Mouse (Mus musculus) left cerebral cortex, adult 11 months (tissue): ENCODE measurements around the gene Chst8.

Source experiments
- DNase-seq: peaks from one replicate; pipeline ENCODE4 v3.0.0; 2022; ENCODE audit warnings: low spot score

Chst8 gene

DNA sequence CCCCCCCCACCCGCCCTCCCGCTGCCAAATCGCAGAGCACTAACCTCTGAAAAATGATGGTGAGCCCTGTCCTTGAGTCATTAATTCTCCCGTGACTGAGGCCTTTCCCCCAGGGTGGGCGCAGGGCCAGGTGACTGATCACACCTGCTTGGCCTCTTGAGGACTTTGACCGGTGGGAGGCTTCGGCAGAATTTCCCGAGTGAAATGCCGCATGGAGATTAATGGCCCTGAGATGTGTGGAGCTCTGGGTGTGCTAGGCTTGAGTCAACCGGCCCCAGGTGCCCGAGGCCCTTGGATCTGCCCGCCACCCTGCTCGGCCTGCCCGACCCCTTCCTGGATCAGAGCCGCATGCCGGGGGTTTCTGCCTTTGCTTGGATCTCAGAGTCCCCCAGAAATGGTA is 144.6 kb downstream of the Chst8 start:
- no peak for DNase-seq

GRCm38 (mm10) chr7:34663145-34663544 is 149.4 kb downstream of the Chst8 start:
- no peak for DNase-seq

DNA sequence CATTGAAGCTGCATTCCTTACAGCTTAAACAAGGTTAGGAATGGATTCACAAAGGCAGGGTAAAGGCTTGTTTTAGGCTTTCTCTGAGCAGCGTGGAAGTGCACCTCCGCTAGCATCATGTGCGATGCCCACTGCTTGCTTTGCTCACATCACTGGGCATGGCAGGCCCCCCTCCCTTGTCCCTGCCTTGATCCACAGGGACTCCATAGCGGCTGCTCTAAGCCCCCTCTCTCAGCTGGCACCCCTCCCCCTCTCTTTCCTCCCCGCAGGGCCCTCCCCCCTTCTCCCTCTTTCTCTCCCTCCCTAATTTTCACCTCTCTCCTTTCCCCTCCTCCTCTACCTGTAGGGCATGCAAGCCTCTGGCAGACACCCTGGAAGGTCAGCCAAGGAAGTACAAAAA is 150.3 kb downstream of the Chst8 start:
- no peak for DNase-seq

GRCm38 (mm10) chr7:34659386-34660085 is 153.0 kb downstream of the Chst8 start:
- no peak for DNase-seq

GRCm38 (mm10) chr7:34656632-34657031 is 155.9 kb downstream of the Chst8 start, which contains the start of gene Kctd15:
Gene Kctd15 (minus strand): TSS chr7:34656732.
- no peak for DNase-seq

DNA sequence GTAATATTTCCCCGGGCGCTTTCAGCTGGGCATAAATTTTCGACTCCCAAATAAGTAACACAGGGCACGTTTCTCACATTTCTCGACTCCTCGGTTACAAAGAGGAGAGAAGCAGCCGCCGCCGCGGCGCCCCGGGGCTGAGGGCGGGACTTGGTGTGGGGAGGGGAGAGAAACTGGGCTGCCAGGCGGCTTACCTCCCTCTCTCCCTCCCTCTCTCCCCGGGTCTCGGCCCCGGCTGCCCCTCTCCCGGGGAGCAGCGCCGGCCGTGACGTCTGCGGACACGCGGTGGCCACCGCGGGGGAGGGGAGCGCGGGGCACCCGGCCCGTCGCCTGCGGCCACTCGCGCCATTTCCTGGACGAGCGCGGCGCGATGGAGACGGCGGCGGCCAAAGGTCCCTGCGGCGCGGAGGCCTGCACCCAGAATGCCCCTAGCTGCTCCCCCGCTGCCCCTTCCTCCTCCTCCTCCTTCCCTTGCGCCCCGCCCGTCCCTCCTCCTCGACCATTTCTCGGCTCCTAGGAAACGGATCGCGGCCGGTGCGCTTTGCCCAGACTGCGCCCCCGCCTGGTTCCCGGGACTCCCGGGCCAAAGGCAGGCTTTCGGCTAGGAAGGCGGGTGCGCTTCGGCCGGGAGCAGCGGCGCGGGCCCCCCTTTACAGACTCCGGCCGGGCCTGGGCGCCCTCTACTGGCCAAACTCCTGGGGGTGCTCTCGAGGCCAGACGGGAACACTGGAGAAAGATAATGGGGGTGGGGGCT is 157.2 kb downstream of the Chst8 start:
- peak; percentile 73 for DNase-seq

GRCm38 (mm10) chr7:34654441-34655085 is 157.9 kb downstream of the Chst8 start:
- DNase-seq: no peak

DNA sequence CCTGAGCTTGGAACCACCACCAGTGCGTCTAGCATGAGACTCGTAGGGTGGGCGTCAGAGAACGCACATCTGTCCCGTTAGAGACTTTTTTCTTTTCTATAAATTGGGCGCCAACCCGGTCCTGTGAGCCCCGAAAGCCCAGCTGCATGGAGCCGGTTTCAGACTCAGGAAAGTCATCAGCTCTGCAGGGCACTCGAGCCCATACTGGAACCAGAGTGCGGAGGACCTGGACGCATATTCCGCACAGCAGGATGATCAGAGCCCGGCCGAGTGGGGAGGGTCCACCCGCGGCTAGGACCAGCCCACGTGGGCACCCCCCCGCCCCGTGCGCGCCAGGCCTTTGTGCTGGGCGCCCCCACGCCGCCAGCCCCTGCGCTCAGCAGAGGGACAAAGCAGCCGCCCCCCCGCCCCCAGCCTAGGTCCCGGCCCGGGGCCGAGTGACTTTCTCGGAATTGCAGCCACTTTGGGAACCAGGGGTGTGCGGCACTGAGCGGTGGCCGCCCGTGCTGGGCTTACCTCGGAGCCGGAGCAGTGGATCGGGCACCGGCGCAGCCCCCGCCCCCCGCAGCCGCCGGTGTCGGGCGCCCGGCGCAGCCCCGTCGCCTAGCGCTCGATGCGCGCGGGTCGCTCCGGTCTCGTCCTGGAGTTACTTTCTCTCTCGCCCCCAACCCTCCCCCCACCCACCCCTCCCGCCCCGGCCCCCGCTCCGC is 158.6 kb downstream of the Chst8 start:
- no peak for DNase-seq

DNA sequence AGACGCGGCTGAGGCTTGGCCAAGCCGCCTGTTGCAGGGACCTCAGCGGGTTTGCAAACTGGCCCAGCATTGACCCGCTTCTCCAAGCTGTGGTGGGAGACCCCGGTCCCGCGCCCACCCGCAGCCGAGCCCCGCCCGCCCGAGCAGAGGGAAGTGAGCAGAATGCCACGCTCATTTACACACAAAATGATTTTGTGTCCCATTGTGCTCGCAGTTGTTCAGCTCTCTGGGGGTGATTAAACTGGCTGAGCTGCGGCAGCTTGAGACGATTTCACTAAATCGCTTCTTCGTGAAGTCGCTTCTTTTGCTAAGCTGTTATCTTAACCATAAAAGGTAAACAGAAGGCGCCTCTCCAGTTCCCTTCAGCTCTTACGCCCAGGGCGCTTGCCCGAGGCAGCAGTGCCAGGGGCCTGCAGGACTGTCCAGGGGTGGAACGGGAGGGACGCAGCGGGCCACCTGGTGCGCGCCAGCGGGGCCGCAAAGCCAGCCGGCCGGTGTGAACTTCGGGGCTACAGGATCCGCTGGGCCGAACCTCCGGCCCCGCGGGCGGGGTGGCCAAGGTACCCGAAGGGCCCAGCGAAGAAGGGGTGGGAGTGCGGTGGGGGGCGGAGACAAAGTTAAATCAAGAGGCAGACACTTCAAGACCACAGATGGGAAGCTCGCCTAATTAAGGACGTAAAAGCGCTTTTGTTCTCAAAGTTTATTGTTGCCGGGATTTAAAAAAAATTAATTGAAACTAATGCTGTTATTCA is 159.6 kb downstream of the Chst8 start:
- no peak for DNase-seq

DNA sequence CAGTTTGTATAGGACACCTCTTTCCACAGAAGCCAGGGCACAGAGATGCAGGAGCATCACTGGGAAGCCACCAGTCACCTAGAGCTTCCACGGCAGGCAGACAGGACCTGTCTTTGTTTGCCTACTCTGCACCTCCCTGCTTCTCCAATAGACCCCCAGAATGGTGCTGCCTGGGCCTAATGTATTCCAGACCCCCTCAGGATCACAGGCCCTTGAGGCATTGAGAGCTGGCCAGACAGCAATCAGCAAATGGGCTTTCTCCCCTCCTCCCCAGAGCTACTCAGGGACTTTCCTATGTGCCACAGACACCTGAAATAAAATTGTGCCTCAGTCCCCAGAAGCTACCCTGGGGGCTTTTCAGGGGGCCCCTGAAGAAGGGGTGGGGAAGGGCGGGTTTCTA is 161.1 kb downstream of the Chst8 start:
- no peak for DNase-seq

GRCm38 (mm10) chr7:34647052-34647451 is 165.5 kb downstream of the Chst8 start:
- DNase-seq: no peak

DNA sequence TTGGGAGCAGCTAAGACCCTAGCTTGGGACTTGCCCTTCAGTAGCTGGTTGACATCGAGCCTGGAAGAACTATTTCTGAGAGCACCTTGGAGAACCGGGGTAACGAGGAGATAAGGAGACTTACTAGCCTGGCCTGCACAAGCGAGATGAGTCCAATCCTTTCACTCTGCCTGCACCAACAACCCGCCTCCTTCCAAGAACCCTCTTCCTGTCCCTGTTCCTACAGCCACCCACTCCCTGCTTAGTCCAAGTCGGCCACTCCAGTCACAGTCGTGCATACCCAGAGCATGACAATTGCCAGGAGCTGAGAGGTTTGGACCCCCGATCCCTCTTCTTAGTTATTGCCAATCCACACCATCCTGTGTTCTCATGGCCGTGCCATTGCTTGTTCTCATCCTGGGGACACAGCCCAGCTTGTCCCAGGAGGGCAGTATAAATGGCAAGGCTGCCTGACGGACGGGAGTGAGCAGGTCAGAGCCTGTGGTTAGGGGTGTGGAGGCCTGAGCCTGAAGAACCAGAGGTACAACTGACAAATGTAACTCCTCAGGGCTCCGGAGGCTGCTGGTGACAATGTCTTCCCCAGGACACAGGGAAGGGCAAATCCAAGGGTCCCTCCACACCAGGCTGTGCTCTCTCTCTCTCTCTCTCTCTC is 166.2 kb downstream of the Chst8 start:
- no peak for DNase-seq

DNA sequence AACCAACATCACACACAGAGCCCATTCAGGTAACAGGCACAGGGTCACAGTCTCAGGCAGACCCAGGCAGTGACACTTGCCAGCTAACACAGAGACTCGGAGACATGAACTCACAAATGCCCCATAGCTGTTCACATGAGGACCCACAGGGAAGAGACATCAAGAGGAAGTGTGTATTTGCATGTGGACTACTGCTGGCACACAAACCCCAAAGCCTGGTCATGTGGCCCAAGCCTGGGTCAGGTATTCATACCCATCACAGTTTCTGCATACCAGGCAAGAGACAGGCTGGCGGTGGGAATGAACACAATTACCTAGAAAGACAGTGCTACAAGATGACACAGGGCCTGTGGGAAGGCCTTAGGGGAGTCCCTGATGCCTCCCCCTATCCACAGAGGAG is 166.9 kb downstream of the Chst8 start:
- no peak for DNase-seq

- DNase-seq: no peak
These were observed 167.9 kb downstream of the Chst8 start for GRCm38 (mm10) chr7:34644591-34644990.

GRCm38 (mm10) chr7:34643329-34643728 is 169.2 kb downstream of the Chst8 start:
- no peak for DNase-seq

DNA sequence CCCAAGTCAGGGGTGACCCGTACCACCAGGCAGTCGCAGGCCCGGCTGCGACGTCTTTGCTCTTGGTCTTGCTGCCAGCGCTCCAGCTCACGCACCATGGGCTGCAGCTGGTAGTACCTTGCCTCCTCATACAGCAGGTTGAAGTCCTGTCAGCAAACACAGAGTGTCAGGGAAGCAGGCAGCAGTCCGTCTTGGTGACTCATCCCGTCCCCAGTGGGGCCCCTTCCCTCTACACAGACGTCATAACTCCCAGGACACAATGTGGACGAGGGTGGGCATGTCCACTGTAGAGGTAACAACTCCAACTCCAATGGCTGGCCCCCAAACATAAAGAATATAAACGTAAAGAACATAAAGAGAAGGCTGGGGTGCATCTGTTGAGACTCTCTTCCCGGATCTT is 170.5 kb downstream of the Chst8 start:
- DNase-seq: no peak

GRCm38 (mm10) chr7:34639798-34640197 is 172.7 kb downstream of the Chst8 start:
- no peak for DNase-seq

GRCm38 (mm10) chr7:34636661-34637060 is 175.8 kb downstream of the Chst8 start:
- no peak for DNase-seq

DNA sequence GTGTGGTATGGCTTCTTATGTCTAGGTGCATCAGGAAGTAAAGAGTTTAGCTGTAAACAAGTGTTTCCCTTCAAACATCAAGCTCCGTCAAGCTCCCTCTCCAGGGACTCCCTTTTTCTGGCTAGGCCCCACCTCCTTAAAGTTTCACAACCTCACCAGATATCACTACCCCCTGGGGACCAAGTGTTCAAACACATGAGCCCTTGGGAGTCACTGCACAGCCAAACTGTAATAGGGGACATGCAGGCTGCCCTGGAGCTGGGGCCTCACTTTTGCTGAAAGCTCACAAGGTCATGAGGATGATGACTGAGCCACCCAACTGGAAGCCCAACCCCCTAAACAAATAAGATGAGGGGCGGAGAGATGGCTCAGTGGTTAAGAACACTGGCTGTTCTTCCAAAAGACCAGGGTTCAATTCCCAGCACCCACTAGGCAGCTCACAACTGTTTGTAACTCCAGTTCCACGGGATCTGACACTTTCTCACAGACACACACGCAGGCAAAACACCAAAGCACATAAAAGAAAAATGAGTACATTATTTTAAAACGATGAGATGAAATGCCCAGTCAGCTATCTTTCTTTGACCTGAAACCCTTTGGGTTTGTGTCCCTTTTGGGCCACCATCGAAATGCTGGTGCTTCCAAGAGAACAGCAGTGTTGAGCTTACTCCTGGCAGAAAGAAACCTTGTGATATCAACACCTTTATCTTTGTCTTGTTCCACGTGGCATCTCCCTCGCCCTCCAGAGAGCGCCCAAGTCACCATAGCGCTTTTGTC is 179.4 kb downstream of the Chst8 start:
- DNase-seq: no peak
